8 mouse cellular contexts compared by ENCODE assay signal in genomic region chr13:23518885-23519284, GRCm38 (mm10). TPM values are rescaled to one million over a fixed set of nuclear protein-coding genes. Genes with fewer than 3 reads are reported as not detected.
DNase-seq lines count a peak whose midpoint lies in the region; ATAC-seq and TF ChIP-seq lines count a peak whose summit lies in the region.

No protein-coding gene starts in this region.

- H3K4me2 ChIP-seq in heart, embryonic 12.5 days, result peak overlapping the region; percentile 66
- peak overlapping the region; percentile 70 for H3K4me2 ChIP-seq in kidney, embryonic 16.5 days (replicated peaks; ENCODE audit: low read depth, low read length)
- peak overlapping the region; percentile 56 for H3K4me2 ChIP-seq in limb, embryonic 15.5 days
- peak overlapping the region; percentile 75 for H3K4me2 ChIP-seq in midbrain, embryonic 16.5 days (ENCODE audit: low read length)

- 0 out of 2 replicates have a peak overlapping the region, but pooled peaks have one; percentile 45 for H3K9ac ChIP-seq in heart, embryonic 12.5 days
- peak overlapping the region; percentile 58 for H3K9ac ChIP-seq in kidney, embryonic 16.5 days (replicated peaks; ENCODE audit: low read length)
- H3K9ac ChIP-seq in limb, embryonic 15.5 days, result no peak overlapping the region
- 0 out of 2 replicates have a peak overlapping the region, but pooled peaks have one; percentile 14 for H3K9ac ChIP-seq in midbrain, embryonic 16.5 days (ENCODE audit: low read depth, low read length)

- H3K27me3 ChIP-seq in heart, embryonic 12.5 days (replicated peaks), result no peaks in the 10 kb centered on the region
- H3K27me3 ChIP-seq in kidney, embryonic 16.5 days (ENCODE audit: insufficient read depth, low read length), result no peaks in the 10 kb centered on the region
- no peaks in the 10 kb centered on the region for H3K27me3 ChIP-seq in limb, embryonic 15.5 days
- H3K27me3 ChIP-seq in midbrain, embryonic 16.5 days (ENCODE audit: control insufficient read depth, insufficient read depth, low read depth, low read length), result no peaks in the 10 kb centered on the region

- peak; percentile 58; the same call in 1 of the 2 replicates for ATAC-seq in heart, embryonic 12.5 days (ENCODE audit: insufficient number of reproducible peaks, low FRiP score)
- peak; percentile 47; the same call in 1 of the 2 replicates for ATAC-seq in kidney, embryonic 16.5 days (ENCODE audit: low FRiP score, low TSS enrichment)
- 0 out of 2 replicates have a peak, but pooled peaks have one; percentile 32 for ATAC-seq in limb, embryonic 15.5 days (ENCODE audit: insufficient number of reproducible peaks, low FRiP score, low TSS enrichment, low read depth)
- ATAC-seq in midbrain, embryonic 16.5 days, result peak; percentile 40; the same call in 1 of the 2 replicates

- H3K36me3 ChIP-seq in heart, embryonic 12.5 days, result no peaks in the 10 kb centered on the region
- H3K36me3 ChIP-seq in kidney, embryonic 16.5 days (ENCODE audit: insufficient read depth, low read length), result no peaks in the 10 kb centered on the region
- H3K36me3 ChIP-seq in limb, embryonic 15.5 days, result no peaks in the 10 kb centered on the region
- no peaks in the 10 kb centered on the region for H3K36me3 ChIP-seq in midbrain, embryonic 16.5 days (ENCODE audit: control insufficient read depth, insufficient read depth, low read length)

- peak overlapping the region; percentile 63 for H3K4me3 ChIP-seq in embryonic fibroblast, embryonic 13.5 days (ENCODE audit: insufficient read depth, low read length)
- H3K4me3 ChIP-seq in heart, embryonic 12.5 days, result peak overlapping the region; percentile 49
- H3K4me3 ChIP-seq in kidney, embryonic 16.5 days (ENCODE audit: low read length), result peak overlapping the region; percentile 55
- peak overlapping the region; percentile 51 for H3K4me3 ChIP-seq in limb, embryonic 15.5 days
- peak overlapping the region; percentile 43 for H3K4me3 ChIP-seq in midbrain, embryonic 16.5 days (ENCODE audit: low read depth, low read length)

- H3K4me1 ChIP-seq in embryonic fibroblast, embryonic 13.5 days (ENCODE audit: control insufficient read depth, insufficient read depth, low read length), result no peaks in the 10 kb centered on the region; the same call in 1 of the 2 replicates
- H3K4me1 ChIP-seq in heart, embryonic 12.5 days (replicated peaks), result 0 out of 2 replicates have a peak, but pooled peaks cover 8% of the 10 kb centered on the region
- H3K4me1 ChIP-seq in kidney, embryonic 16.5 days (ENCODE audit: insufficient read depth, low read length), result peaks cover 10% of the 10 kb centered on the region
- H3K4me1 ChIP-seq in limb, embryonic 15.5 days, result peaks cover 2% of the 10 kb centered on the region; the same call in 1 of the 2 replicates
- peaks cover 10% of the 10 kb centered on the region; the same call in 1 of the 2 replicates for H3K4me1 ChIP-seq in midbrain, embryonic 16.5 days (ENCODE audit: control insufficient read depth, insufficient read depth, low read length)

- no peak for TF ChIP-seq POLR2A in embryonic fibroblast, embryonic 13.5 days (IDR thresholded peaks at IDR 0.05; ENCODE audit: low read depth, low read length)

- no peak for TF ChIP-seq CTCF in embryonic fibroblast, embryonic 13.5 days (IDR thresholded peaks at IDR 0.05; ENCODE audit: borderline replicate concordance, insufficient read depth, low read length)

- peak; percentile 57 for DNase-seq in 3134 (ENCODE audit: extremely low read depth, insufficient read length, low spot score)
- peak; percentile 87 for DNase-seq in adrenal gland, postnatal 10 days
- DNase-seq in spleen, postnatal 4 days (ENCODE audit: low spot score in 2 of 2), result peak; percentile 87 to 93

- H3K27ac ChIP-seq in embryonic fibroblast, embryonic 13.5 days (ENCODE audit: insufficient read depth, low read length), result peak overlapping the region; percentile 57; the same call in 1 of the 2 replicates
- H3K27ac ChIP-seq in heart, embryonic 12.5 days (ENCODE audit: poor library complexity, severe bottlenecking), result peak overlapping the region; percentile 43; the same call in 1 of the 2 replicates
- H3K27ac ChIP-seq in kidney, embryonic 16.5 days (ENCODE audit: low read length), result peak overlapping the region; percentile 72; the same call in 1 of the 2 replicates
- peak overlapping the region; percentile 78 for H3K27ac ChIP-seq in limb, embryonic 15.5 days
- peak overlapping the region; percentile 50; the same call in 1 of the 2 replicates for H3K27ac ChIP-seq in midbrain, embryonic 16.5 days (ENCODE audit: low read length)

- H3K9me3 ChIP-seq in heart, embryonic 12.5 days (replicated peaks), result no peaks in the 10 kb centered on the region
- H3K9me3 ChIP-seq in kidney, embryonic 16.5 days (ENCODE audit: low read length), result no peaks in the 10 kb centered on the region
- H3K9me3 ChIP-seq in limb, embryonic 15.5 days, result no peaks in the 10 kb centered on the region
- H3K9me3 ChIP-seq in midbrain, embryonic 16.5 days (replicated peaks; ENCODE audit: control insufficient read depth, low read length, poor library complexity, severe bottlenecking), result no peaks in the 10 kb centered on the region

- WGBS in heart, embryonic 12.5 days, result 1% methylated on average over 6 of the region's 6 CpGs
- WGBS in kidney, embryonic 16.5 days, result 0% methylated on average over 6 of the region's 6 CpGs
- WGBS in limb, embryonic 15.5 days, result under 1% methylated on average over 6 of the region's 6 CpGs
- WGBS in midbrain, embryonic 16.5 days, result 0% methylated on average over 6 of the region's 6 CpGs

RNA-seq across cellular contexts. Expression of gene Hist1h4h, which starts 12.0 kb away (rescaled TPM):
- total RNA-seq in adrenal gland, postnatal 10 days (2021), result 1,000 to 10,000 TPM in 1 of 2 experiments, 100 to 1,000 TPM in 1; 930 to 1,063 TPM
- polyA plus RNA-seq in embryonic fibroblast, embryonic 13.5 days (2011; ENCODE audit: insufficient read length, low read depth, missing spikeins), result 8.1 and 10.5 TPM in 2 replicates
- 4.4 and 5.2 TPM in 2 replicates for polyA plus RNA-seq in heart, embryonic 12.5 days (2016; fragmentation: Nextera tagmentation; extraction: Ambion mirVana)
- polyA plus RNA-seq in kidney, embryonic 16.5 days (2015; fragmentation: Nextera tagmentation; extraction: Ambion mirVana), result 4.5 and 5.6 TPM in 2 replicates
- polyA plus RNA-seq in limb, embryonic 15.5 days (2015; fragmentation: Nextera tagmentation; extraction: Ambion mirVana), result 4.8 and 6.3 TPM in 2 replicates
- 1.5 and 3.0 TPM in 2 replicates for polyA plus RNA-seq in midbrain, embryonic 16.5 days (2015; fragmentation: Nextera tagmentation; extraction: Ambion mirVana)

RNA-seq across cellular contexts. Expression of gene Hist1h2af, which starts 14.8 kb away (rescaled TPM):
- 100 to 1,000 TPM; 261 to 325 TPM for total RNA-seq in adrenal gland, postnatal 10 days (2021)
- 12.7 and 20.4 TPM in 2 replicates for polyA plus RNA-seq in embryonic fibroblast, embryonic 13.5 days (2011; ENCODE audit: insufficient read length, low read depth, missing spikeins)
- 2.7 and 7.0 TPM in 2 replicates for polyA plus RNA-seq in heart, embryonic 12.5 days (2016; fragmentation: Nextera tagmentation; extraction: Ambion mirVana)
- 4.3 TPM in 2 replicates for polyA plus RNA-seq in kidney, embryonic 16.5 days (2015; fragmentation: Nextera tagmentation; extraction: Ambion mirVana)
- polyA plus RNA-seq in limb, embryonic 15.5 days (2015; fragmentation: Nextera tagmentation; extraction: Ambion mirVana), result 4.1 and 7.5 TPM in 2 replicates
- not detected in 2 replicates for polyA plus RNA-seq in midbrain, embryonic 16.5 days (2015; fragmentation: Nextera tagmentation; extraction: Ambion mirVana)

RNA-seq across cellular contexts. Expression of gene Hist1h3g, which starts 16.3 kb away (rescaled TPM):
- 10 to 100 TPM; 76.3 to 91.7 TPM for total RNA-seq in adrenal gland, postnatal 10 days (2021)
- polyA plus RNA-seq in embryonic fibroblast, embryonic 13.5 days (2011; ENCODE audit: insufficient read length, low read depth, missing spikeins), result 5.7 TPM in 1 of 2 replicates, not detected in the other
- polyA plus RNA-seq in heart, embryonic 12.5 days (2016; fragmentation: Nextera tagmentation; extraction: Ambion mirVana), result 3.9 and 4.0 TPM in 2 replicates
- 4.6 and 6.0 TPM in 2 replicates for polyA plus RNA-seq in kidney, embryonic 16.5 days (2015; fragmentation: Nextera tagmentation; extraction: Ambion mirVana)
- 3.4 and 5.4 TPM in 2 replicates for polyA plus RNA-seq in limb, embryonic 15.5 days (2015; fragmentation: Nextera tagmentation; extraction: Ambion mirVana)
- not detected in 2 replicates for polyA plus RNA-seq in midbrain, embryonic 16.5 days (2015; fragmentation: Nextera tagmentation; extraction: Ambion mirVana)

RNA-seq across cellular contexts. Expression of gene Hist1h2bh, which starts 24.3 kb away (rescaled TPM):
- total RNA-seq in adrenal gland, postnatal 10 days (2021), result 10 to 100 TPM; 20.9 to 25.4 TPM
- polyA plus RNA-seq in embryonic fibroblast, embryonic 13.5 days (2011; ENCODE audit: insufficient read length, low read depth, missing spikeins), result 1.8 and 4.0 TPM in 2 replicates
- 0.26 and 0.28 TPM in 2 replicates for polyA plus RNA-seq in heart, embryonic 12.5 days (2016; fragmentation: Nextera tagmentation; extraction: Ambion mirVana)
- 0.64 and 0.92 TPM in 2 replicates for polyA plus RNA-seq in kidney, embryonic 16.5 days (2015; fragmentation: Nextera tagmentation; extraction: Ambion mirVana)
- polyA plus RNA-seq in limb, embryonic 15.5 days (2015; fragmentation: Nextera tagmentation; extraction: Ambion mirVana), result 0.77 and 0.83 TPM in 2 replicates
- 0.27 TPM in 1 of 2 replicates, not detected in the other for polyA plus RNA-seq in midbrain, embryonic 16.5 days (2015; fragmentation: Nextera tagmentation; extraction: Ambion mirVana)

RNA-seq across cellular contexts. Expression of gene Hist1h3f, which starts 25.0 kb away (rescaled TPM):
- total RNA-seq in adrenal gland, postnatal 10 days (2021), result 100 to 1,000 TPM in 1 of 2 experiments, 10 to 100 TPM in 1; 93.2 to 104 TPM
- polyA plus RNA-seq in embryonic fibroblast, embryonic 13.5 days (2011; ENCODE audit: insufficient read length, low read depth, missing spikeins), result 0.61 and 0.70 TPM in 2 replicates
- 0.32 and 0.36 TPM in 2 replicates for polyA plus RNA-seq in heart, embryonic 12.5 days (2016; fragmentation: Nextera tagmentation; extraction: Ambion mirVana)
- 0.54 and 0.82 TPM in 2 replicates for polyA plus RNA-seq in kidney, embryonic 16.5 days (2015; fragmentation: Nextera tagmentation; extraction: Ambion mirVana)
- 1.1 TPM in 1 of 2 replicates, not detected in the other for polyA plus RNA-seq in limb, embryonic 15.5 days (2015; fragmentation: Nextera tagmentation; extraction: Ambion mirVana)
- polyA plus RNA-seq in midbrain, embryonic 16.5 days (2015; fragmentation: Nextera tagmentation; extraction: Ambion mirVana), result not detected in 2 replicates

Comparison
In these comparisons a context has a peak if more than half of its experiments do, and no peak if none do; other contexts are left out.
1. Peak in every context shown above with its lines: DNase-seq, ATAC-seq, H3K4me3 ChIP-seq and H3K27ac ChIP-seq.